Mouse (Mus musculus): Measurements from ENCODE around the gene Ski. TPM values are rescaled to one million over a fixed set of nuclear protein-coding genes. Genes with fewer than 3 reads are reported as not detected.

Gene Ski
- polyA plus RNA-seq, 1 experiment from 2014 or later: 16.6 TPM

DNA sequence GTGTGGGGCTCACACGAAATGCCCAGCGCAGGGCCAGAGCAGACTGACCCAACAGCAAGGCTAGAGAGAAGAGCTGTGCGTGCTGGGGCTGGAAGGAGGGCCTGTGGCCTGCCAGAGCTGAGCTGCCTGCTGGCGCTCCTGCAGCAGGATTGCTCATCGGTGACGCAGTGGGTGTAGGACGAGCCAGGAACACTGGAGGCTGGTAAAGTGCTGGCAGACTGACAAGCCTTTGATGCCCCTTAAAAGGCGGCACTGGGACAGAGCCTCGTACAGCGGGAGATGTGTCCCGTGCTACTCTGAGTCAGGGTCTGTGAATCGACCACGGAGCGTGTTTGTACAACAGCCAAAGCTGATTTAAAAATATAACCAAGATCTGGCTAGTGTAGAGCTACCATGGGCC, 92.4 kb downstream of the Ski start:
- 0 out of 2 replicates have a peak, but pooled peaks have one; percentile 15 for ATAC-seq (ENCODE audit: insufficient read depth, low FRiP score, low read depth)
- peaks cover 34% of the 10 kb centered on the region for H3K4me1 ChIP-seq
- WGBS: 71% methylated on average over 14 of the region's 14 CpGs
- no peaks in the 10 kb centered on the region for H3K27me3 ChIP-seq (replicated peaks)
- H3K4me2 ChIP-seq: no peak overlapping the region
- H3K27ac ChIP-seq: peak overlapping the region; percentile 76
- no peaks in the 10 kb centered on the region for H3K9me3 ChIP-seq
- no peak overlapping the region for H3K4me3 ChIP-seq (replicated peaks)
- H3K36me3 ChIP-seq: no peaks in the 10 kb centered on the region
- H3K9ac ChIP-seq: 0 out of 2 replicates have a peak overlapping the region, but pooled peaks have one; percentile 6

DNA sequence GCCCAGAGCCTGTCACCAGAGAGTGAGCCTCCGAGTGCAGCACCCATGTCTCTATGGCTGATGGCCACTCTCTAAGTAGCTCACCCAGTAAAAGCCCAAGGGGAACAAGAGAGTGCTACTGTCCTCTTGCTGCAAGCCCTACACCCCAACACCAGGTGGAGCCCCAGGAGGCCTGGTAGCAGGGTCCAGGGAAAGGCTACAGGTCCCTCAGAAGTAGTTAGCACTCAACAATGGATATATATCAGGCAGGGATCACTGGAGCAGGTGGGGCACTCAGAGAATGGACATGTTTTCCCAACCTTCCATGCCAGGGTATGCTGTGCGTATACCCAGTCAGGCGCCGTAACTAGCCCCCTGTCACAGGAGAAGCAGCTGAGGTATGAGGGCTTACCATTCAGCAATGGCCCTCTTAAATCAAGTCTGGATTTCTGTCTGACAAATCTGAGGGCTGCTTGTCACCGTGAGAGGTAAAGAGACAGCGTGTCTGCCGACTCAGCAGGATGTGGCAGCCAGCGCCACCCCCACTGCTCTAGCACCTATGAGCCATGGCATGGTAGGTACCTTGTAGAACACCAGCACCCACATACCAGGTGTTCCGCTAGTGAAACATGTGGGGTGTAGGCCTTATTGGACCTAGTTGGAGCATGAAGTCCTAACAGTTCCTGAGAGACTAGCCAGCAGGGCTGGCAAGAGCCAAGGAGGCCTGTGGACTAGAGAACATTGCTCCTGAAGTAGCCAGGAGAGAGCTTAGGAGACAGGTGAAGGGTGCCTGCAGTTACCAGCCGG, 93.1 kb downstream of the Ski start:
- Histone ChIP-seq H3K4me3 (replicated peaks) (no peak overlapping the region), H3K9me3 (no peaks in the 10 kb centered on the region)
- ATAC-seq (ENCODE audit: insufficient read depth, low FRiP score, low read depth): no peak

DNA sequence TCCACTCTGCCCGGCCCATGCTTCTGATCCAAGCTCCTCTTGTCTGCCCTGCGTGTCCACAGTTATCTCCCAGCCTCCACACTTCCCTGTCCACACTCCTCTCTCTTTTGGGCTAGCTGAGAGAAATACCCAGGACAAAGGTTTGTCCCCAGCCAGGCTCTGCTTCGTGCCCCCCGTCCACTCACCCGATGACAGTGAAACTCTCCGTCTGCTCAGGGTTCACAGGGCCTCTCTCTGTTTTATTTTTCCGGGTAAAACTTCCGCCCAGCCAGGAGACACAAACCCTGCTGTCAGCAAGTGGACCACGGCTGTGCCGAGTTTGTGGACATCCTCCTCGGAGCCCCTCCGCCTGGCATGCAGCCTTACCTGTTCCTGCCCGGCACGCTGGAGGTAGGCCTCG, 94.0 kb downstream of the Ski start:
- no peak overlapping the region for H3K27ac ChIP-seq
- 86% methylated on average over 15 of the region's 15 CpGs for WGBS
- H3K36me3 ChIP-seq: no peaks in the 10 kb centered on the region
- no peak overlapping the region for H3K4me3 ChIP-seq (replicated peaks)
- no peaks in the 10 kb centered on the region for H3K27me3 ChIP-seq (replicated peaks)
- peaks cover 20% of the 10 kb centered on the region for H3K4me1 ChIP-seq
- ATAC-seq (ENCODE audit: insufficient read depth, low FRiP score, low read depth): no peak
- no peak overlapping the region for H3K9ac ChIP-seq
- no peak overlapping the region for H3K4me2 ChIP-seq
- H3K9me3 ChIP-seq: no peaks in the 10 kb centered on the region

More for the DNA sequence above, 93.1 kb downstream of the Ski start:
- Histone ChIP-seq H3K9ac (peak overlapping the region; percentile 6; the same call in 1 of the 2 replicates), H3K27me3 (replicated peaks) (no peaks in the 10 kb centered on the region), H3K27ac (peak overlapping the region; percentile 76), H3K36me3 (no peaks in the 10 kb centered on the region), H3K4me1 (peaks cover 29% of the 10 kb centered on the region), H3K4me2 (no peak overlapping the region)
- 88% methylated on average over 10 of the region's 10 CpGs for WGBS

DNA sequence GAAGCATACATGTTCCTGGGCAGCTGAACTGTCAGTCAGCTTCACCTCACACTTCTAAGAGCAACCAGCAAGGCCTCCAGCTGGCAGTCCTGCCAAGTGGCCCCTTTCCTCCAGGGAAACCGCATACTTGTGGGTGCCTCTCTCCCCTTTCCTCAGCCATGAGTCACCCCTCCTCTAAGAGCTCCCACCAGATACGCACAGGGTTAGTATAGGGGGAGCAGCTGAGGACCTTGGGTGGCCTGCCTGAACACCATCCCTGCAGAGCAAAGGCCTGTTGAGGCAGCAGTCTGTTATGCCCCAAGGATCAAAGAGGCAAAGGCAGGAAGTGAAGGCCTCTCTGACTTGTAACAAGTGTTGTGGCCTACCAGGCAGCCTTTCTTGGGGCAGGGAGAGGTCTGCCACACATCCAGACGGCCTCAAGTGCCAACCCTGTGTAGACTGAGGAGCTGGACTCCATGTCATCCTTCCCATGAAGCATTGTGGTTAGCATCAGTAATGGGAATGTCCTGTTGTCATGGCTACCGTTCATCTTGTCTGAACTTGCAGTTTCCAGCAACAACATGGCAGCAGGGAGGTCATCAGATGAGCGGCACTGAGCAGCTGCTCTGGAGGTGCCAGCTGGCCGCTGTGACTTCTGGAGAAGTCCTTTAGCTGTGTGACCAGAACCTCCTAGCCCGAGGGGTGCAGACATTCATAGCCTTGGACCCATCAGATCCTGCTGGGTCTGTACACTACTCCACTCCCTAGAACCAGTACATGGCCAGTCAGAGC, 95.6 kb downstream of the Ski start:
- H3K4me3 ChIP-seq (replicated peaks): no peak overlapping the region
- H3K36me3 ChIP-seq: no peaks in the 10 kb centered on the region
- H3K4me2 ChIP-seq: no peak overlapping the region
- H3K4me1 ChIP-seq: peaks cover 30% of the 10 kb centered on the region
- H3K27ac ChIP-seq: no peak overlapping the region
- 82% methylated on average over 7 of the region's 7 CpGs for WGBS
- no peaks in the 10 kb centered on the region for H3K27me3 ChIP-seq (replicated peaks)
- H3K9me3 ChIP-seq: no peaks in the 10 kb centered on the region
- no peak for ATAC-seq (ENCODE audit: insufficient read depth, low FRiP score, low read depth)
- no peak overlapping the region for H3K9ac ChIP-seq

DNA sequence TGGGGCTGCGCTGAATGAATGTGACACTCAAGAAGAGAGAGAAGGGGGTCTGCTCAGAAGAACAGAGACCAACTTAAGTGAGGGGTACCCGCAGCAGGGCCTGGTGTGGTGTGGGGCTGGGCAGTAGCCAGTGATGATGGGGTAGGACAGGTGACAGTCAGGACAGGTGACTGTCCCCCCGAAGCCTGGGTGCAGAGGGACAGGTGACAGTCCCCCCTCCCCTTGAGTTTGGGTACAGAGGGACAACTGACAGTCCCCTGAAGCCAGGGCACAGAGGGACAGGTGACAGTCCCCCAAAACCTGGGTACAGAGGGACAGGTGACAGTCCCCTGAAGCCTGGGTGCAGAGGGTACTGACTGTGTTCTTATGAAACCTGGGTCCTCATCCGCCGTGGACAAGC, 96.2 kb downstream of the Ski start:
- 86% methylated on average over 5 of the region's 5 CpGs for WGBS
- Histone ChIP-seq H3K4me2 (no peak overlapping the region), H3K27ac (no peak overlapping the region), H3K4me3 (replicated peaks) (no peak overlapping the region), H3K9ac (no peak overlapping the region), H3K9me3 (no peaks in the 10 kb centered on the region), H3K4me1 (peaks cover 36% of the 10 kb centered on the region), H3K36me3 (no peaks in the 10 kb centered on the region), H3K27me3 (replicated peaks) (no peaks in the 10 kb centered on the region)
- ATAC-seq (ENCODE audit: insufficient read depth, low FRiP score, low read depth): no peak

DNA sequence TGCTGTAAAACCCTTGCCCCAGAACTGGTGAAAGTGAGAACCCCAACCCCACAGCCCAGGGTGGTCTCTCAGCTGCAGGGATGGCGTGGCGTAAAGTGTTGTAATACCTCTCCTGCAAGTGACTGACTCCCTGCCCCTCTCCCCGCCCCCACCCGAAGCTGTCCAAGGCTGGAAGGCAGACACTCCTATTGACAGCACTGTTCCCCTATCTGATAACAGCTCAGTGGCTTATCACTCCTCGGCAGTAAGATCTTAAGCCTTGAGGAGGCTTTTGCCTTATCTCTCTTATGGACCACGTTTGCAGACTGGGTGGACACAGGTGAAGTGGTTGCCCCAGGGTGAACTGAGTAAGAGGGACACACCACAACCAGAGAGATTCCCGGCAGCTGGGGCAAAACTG, 97.1 kb downstream of the Ski start:
- H3K27me3 ChIP-seq (replicated peaks): no peaks in the 10 kb centered on the region
- no peak for ATAC-seq (ENCODE audit: insufficient read depth, low FRiP score, low read depth)
- H3K4me1 ChIP-seq: peaks cover 39% of the 10 kb centered on the region
- H3K9me3 ChIP-seq: no peaks in the 10 kb centered on the region
- H3K27ac ChIP-seq: no peak overlapping the region
- H3K9ac ChIP-seq: no peak overlapping the region
- no peak overlapping the region for H3K4me3 ChIP-seq (replicated peaks)
- H3K36me3 ChIP-seq: no peaks in the 10 kb centered on the region
- no peak overlapping the region for H3K4me2 ChIP-seq
- 42% methylated on average over 7 of the region's 7 CpGs for WGBS

DNA sequence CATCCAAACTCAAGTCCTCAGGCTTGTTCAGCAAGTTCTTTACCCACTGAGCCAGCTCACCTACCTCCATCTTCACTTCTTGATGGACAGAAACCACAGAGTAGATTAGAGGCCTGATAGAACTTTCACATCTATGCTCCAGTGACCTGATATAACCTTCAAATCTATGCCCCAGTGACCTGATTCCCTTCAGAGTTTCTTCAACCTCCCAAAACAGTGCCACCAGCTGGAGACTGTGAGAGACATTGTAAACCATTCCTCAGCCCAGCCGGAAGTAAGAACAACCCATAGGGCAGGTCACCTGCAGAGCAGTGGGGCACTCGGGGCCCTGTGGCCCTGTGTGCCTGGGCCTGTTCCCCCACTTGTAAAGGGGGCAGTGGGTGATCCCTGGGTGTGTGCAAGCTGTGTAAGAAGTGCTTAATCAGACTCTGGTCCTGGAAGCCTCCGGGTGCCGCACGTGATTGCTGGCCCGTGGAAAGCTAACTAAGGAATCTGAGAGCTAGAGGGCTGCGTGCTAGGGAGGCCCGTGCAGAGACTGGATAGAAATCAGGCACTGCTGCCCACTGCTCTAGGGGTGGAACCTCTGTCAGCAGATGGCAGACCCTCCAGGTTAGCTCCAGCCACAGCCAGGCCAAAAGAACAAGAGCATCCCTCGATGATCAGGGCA, 98.4 kb downstream of the Ski start:
- Histone ChIP-seq H3K27me3 (replicated peaks) (no peaks in the 10 kb centered on the region), H3K36me3 (no peaks in the 10 kb centered on the region), H3K4me3 (replicated peaks) (no peak overlapping the region), H3K9me3 (no peaks in the 10 kb centered on the region), H3K4me1 (peaks cover 36% of the 10 kb centered on the region), H3K4me2 (no peak overlapping the region), H3K27ac (no peak overlapping the region), H3K9ac (no peak overlapping the region)
- WGBS: 75% methylated on average over 9 of the region's 9 CpGs
- ATAC-seq (ENCODE audit: insufficient read depth, low FRiP score, low read depth): no peak

DNA sequence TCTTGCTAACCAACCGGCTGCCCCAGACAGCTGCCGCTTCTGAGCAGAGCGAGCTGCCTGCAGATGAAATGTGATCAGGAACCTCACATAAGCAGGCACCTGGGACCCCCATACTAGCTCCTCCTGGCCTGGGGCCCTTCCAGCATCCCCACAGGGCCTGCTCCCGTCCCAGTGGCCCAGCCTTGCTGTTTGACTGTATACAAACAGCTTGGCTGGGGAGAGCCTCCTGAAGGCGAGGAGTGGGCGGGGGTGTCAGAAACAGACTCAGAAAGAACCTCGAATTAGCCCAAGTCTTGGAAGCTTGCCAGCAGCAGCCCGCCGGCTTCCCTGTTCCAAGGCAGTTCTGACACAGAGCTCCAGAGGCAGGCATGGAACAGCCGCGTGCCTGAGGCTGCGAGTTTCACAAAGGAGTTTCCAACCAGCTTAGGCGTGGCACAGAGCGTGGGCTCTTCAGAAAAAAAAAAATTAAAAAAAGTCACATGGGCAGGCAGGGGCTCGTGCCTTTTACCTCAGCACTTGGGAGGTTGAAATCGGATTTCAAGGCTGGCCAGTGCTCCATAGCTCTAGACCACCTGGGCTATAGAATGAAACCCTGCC, 99.8 kb downstream of the Ski start:
- H3K36me3 ChIP-seq: no peaks in the 10 kb centered on the region

DNA sequence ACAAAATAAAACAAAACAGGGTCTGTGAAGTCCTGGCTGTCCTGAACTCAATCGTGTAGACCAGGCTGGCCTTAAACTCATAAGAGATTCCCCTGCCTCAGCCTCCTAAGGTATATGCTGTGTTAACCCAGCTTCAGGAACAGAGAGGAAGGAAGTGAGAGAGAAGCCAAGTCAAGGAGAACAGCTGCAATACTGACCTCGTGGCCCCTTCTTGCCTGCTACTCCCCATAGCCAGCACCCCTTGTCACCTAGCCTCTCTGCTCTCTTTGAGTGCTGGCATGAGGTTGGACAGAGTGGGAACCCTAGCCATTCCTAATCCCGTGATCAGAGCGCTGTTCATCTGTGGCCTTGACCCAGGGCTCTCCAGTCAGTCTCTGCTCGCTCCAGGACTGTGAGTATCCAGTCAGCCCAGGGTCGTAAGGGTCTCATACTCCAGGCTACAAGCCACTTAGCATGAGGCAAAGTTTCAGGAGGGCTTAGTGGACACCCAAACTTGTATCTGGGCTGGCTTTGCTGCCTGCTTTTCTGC, 100.4 kb downstream of the Ski start:
- H3K4me2 ChIP-seq: no peak overlapping the region
- no peaks in the 10 kb centered on the region for H3K9me3 ChIP-seq
- 70% methylated on average over 6 of the region's 6 CpGs for WGBS
- H3K27ac ChIP-seq: peak overlapping the region; percentile 90
- peaks cover 36% of the 10 kb centered on the region for H3K4me1 ChIP-seq
- no peak for ATAC-seq (ENCODE audit: insufficient read depth, low FRiP score, low read depth)
- no peaks in the 10 kb centered on the region for H3K36me3 ChIP-seq
- H3K4me3 ChIP-seq (replicated peaks): no peak overlapping the region
- no peak overlapping the region for H3K9ac ChIP-seq
- H3K27me3 ChIP-seq (replicated peaks): no peaks in the 10 kb centered on the region

More for the DNA sequence above, 99.8 kb downstream of the Ski start:
- peak; percentile 45; the same call in 1 of the 2 replicates for ATAC-seq (ENCODE audit: insufficient read depth, low FRiP score, low read depth)
- H3K9me3 ChIP-seq: no peaks in the 10 kb centered on the region
- H3K9ac ChIP-seq: no peak overlapping the region; the same call in 1 of the 2 replicates
- peaks cover 36% of the 10 kb centered on the region for H3K4me1 ChIP-seq
- peak overlapping the region; percentile 90 for H3K27ac ChIP-seq
- WGBS: 10% methylated on average over 16 of the region's 16 CpGs
- peak overlapping the region; percentile 32 for H3K4me2 ChIP-seq
- H3K27me3 ChIP-seq (replicated peaks): no peaks in the 10 kb centered on the region
- no peak overlapping the region for H3K4me3 ChIP-seq (replicated peaks)

DNA sequence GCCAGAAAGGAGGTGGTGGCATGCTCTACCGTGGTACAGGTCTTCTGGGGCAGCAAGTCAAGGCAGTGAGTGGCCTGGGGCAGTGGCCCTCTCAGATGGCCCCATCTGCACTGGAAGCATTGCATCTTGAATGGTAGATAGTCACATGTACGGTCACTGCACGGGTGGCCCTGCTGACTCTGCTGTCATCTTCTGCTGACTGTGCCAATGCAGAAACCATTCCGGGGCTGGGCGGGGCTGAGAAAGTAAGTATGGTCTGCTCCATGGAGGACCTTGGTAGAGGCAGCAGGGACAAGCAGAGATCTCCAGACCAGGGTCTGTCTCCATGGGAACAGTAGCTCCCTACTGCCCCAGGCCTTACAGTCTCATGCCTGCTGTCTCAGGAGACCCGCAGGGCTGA, 101.2 kb downstream of the Ski start:
- H3K9ac ChIP-seq: no peak overlapping the region
- H3K27me3 ChIP-seq (replicated peaks): no peaks in the 10 kb centered on the region
- no peaks in the 10 kb centered on the region for H3K9me3 ChIP-seq
- no peak overlapping the region for H3K4me3 ChIP-seq (replicated peaks)
- H3K27ac ChIP-seq: peak overlapping the region; percentile 90
- ATAC-seq (ENCODE audit: insufficient read depth, low FRiP score, low read depth): no peak
- 0 out of 2 replicates have a peak overlapping the region, but pooled peaks have one; percentile 6 for H3K4me2 ChIP-seq
- peaks cover 36% of the 10 kb centered on the region for H3K4me1 ChIP-seq
- WGBS: 64% methylated on average over 6 of the region's 6 CpGs
- H3K36me3 ChIP-seq: no peaks in the 10 kb centered on the region

DNA sequence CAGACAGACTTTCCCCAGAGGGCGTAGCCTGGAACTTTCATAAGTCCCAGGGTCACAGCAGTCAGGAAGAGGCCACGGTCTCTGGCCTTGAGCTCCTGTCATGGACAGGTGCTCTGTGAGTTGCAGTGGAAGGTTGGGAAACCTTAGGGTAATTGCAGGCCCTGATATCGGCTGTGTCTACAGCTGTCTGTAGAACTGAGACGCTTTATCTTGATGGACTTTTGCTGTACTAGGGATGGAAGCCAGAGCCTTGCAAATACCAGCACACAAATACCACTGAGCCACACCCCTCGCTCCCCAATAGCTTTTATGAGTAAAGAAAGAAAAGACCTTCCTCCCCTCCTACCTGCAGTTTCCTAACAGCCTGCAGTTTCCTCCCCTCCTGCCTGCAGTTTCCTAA, 101.8 kb downstream of the Ski start:
- 47% methylated on average over 5 of the region's 5 CpGs for WGBS
- Histone ChIP-seq H3K9me3 (no peaks in the 10 kb centered on the region), H3K4me3 (replicated peaks) (no peak overlapping the region), H3K27me3 (replicated peaks) (no peaks in the 10 kb centered on the region), H3K4me2 (0 out of 2 replicates have a peak overlapping the region, but pooled peaks have one; percentile 6), H3K27ac (peak overlapping the region; percentile 90), H3K36me3 (no peaks in the 10 kb centered on the region), H3K9ac (no peak overlapping the region), H3K4me1 (peaks cover 35% of the 10 kb centered on the region)
- ATAC-seq (ENCODE audit: insufficient read depth, low FRiP score, low read depth): peak; percentile 79
